Mouse (Mus musculus) limb, embryonic 12.5 days (tissue): ENCODE measurements around the gene Cfl1. TPM values are rescaled to one million over a fixed set of nuclear protein-coding genes. Genes with fewer than 3 reads are reported as not detected.
A peak's percentile ranks its signal among the peaks of the same experiment; 100 is the strongest.

ENCODE experiments used
- ATAC-seq: fragments of 200-750 bp; cut with Nextera tagmentation; 2 replicates; pipeline ENCODE4 v1.8.0; 2017; ENCODE audit warnings: low read depth, moderate TSS enrichment; ENCODE audit not compliant: insufficient number of reproducible peaks, insufficient read depth, low FRiP score, low TSS enrichment
- H3K27ac ChIP-seq: fragments of 300-500 bp; sonication (generic); 2 replicates; pipeline ENCODE4 v1.5.1; 2016; ENCODE audit warnings: mild to moderate bottlenecking, moderate library complexity
- H3K27me3 ChIP-seq: fragments of 300-500 bp; sonication (generic); 2 replicates; pipeline ENCODE4 v1.6.1; 2016; ENCODE audit warnings: mild to moderate bottlenecking, moderate library complexity
- H3K36me3 ChIP-seq: fragments of 300-500 bp; sonication (generic); 2 replicates; pipeline ENCODE4 v1.6.1; 2016; ENCODE audit warnings: mild to moderate bottlenecking, moderate library complexity
- H3K4me1 ChIP-seq: fragments of 300-500 bp; sonication (generic); replicated peaks from 2 replicates; pipeline ENCODE4 v1.6.1; 2016
- H3K4me2 ChIP-seq: fragments of 300-500 bp; sonication (generic); 2 replicates; pipeline ENCODE4 v1.6.1; 2016; ENCODE audit warnings: mild to moderate bottlenecking, moderate library complexity
- H3K4me3 ChIP-seq: fragments of 300-500 bp; sonication (generic); replicated peaks from 2 replicates; pipeline ENCODE4 v1.5.1; 2016; ENCODE audit warnings: mild to moderate bottlenecking
- H3K9ac ChIP-seq: fragments of 300-500 bp; sonication (generic); replicated peaks from 2 replicates; pipeline ENCODE4 v1.6.1; 2016; ENCODE audit warnings: mild to moderate bottlenecking, moderate library complexity
- H3K9me3 ChIP-seq: fragments of 300-500 bp; sonication (generic); 2 replicates; pipeline ENCODE4 v1.6.1; 2016; ENCODE audit warnings: mild to moderate bottlenecking, moderate library complexity
- WGBS: fragments of 180-500 bp; shearing (Covaris S2); methylation state at CpG from one replicate; pipeline ENCODE4 v1.1.7; 2016; 5-methylcytosine and 5-hydroxymethylcytosine counted together
- polyA plus RNA-seq: library from polyadenylated mRNA; unstranded; fragments of >200 nt; fragmentation: Nextera tagmentation; extraction: Ambion mirVana; gene quantifications from 2 replicates; pipeline ENCODE4 v1.2.1, GENCODE M21; 2016

The Cfl1 gene
- polyA plus RNA-seq, 1 experiment from 2014 or later: 2,525 TPM

DNA sequence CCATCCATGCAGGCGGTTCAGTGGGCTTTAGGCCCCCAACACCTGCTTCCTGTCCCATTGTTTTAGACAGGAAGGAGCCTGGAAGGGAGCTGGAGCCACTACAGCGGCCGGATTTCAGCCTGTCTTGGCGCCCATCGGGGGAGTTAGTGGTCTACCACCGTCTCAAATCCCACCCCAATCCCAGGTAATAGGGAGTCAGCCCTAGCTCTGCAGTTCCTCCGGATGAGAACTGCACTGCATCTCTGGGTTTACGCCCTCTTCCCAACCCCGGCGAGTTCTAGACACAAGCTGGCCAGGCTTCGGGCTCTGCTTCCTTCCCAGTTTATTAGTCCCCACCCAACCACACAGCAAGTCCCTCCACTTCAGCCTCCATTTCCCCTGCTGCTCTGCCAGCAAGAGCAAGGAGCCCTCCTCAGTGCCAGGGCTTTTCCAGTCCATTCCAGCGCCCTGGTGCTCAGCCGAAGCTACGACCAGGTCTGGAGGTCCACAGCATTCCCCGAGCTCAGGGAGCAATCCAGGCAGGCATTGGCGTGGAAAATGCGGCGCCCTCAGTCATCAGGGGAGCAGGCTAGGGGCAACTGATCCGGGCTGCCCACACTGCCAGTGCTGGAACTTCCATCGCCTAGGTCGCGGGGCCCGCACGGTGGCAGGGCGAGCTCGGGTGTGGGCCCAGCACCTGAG is 33.9 kb upstream of the Cfl1 start:
- WGBS: 3% methylated on average over 26 of the region's 26 CpGs
- Histone ChIP-seq H3K9me3 (no peaks in the 10 kb centered on the region), H3K36me3 (peaks cover 8% of the 10 kb centered on the region), H3K4me2 (peak overlapping the region; percentile 98), H3K9ac (peak overlapping the region; percentile 82), H3K4me1 (peaks cover 38% of the 10 kb centered on the region), H3K27me3 (peaks cover 5% of the 10 kb centered on the region), H3K27ac (peak overlapping the region; percentile 91), H3K4me3 (peak overlapping the region; percentile 83)
- no peak for ATAC-seq

- Histone ChIP-seq H3K27me3 (no peaks in the 10 kb centered on the region), H3K9me3 (no peaks in the 10 kb centered on the region), H3K4me3 (peak overlapping the region; percentile 83), H3K36me3 (peaks cover 9% of the 10 kb centered on the region), H3K9ac (peak overlapping the region; percentile 82), H3K27ac (peak overlapping the region; percentile 91), H3K4me1 (peaks cover 40% of the 10 kb centered on the region), H3K4me2 (peak overlapping the region; percentile 98)
- ATAC-seq: peak; percentile 78
- WGBS: under 1% methylated on average over 70 of the region's 70 CpGs
These were observed 33.1 kb upstream of the Cfl1 start for GRCm38 (mm10) chr19:5456922-5457745.

DNA sequence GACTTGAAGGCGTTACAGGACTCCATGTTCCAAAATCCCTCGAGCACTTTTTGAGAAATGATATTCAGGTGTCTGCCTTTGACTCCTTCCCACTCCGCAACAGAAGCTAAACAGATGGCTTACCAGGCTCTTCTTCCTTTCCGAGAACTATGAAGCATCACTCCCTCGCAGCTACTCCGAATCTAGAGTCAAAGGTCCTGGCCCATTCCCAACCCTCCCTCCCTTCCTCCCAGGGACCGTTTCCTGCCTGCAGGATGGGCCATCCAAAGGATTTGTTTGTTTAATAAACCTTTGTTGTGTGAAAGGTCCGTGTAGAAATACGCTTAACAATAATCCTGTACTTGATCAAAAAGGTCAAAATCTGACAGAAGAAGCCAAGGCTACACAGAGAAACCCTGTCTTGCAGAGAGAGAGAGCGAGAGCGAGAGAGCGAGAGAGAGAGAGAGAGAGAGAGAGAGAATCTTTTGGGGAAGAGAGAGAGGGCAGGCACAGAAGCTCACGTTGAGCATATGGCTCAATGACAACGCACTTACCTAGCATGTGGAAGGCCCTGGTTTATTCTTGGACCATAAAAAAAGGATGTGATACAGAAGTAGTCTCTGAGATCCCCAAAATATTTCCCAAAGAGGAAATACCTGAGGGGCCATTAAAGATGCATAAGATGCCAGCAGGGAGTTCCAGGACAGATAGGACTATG is 32.4 kb upstream of the Cfl1 start, which contains the start of gene Ccdc85b:
Gene Ccdc85b (minus strand): TSS at position 149 of the 697 bp plus-strand sequence.
- H3K27ac ChIP-seq: peak within 1 kb of the TSS; percentile 91

GRCm38 (mm10) chr19:5459019-5459418 is 31.2 kb upstream of the Cfl1 start:
- H3K9me3 ChIP-seq: no peaks in the 10 kb centered on the region
- no peak overlapping the region for H3K4me2 ChIP-seq
- H3K4me3 ChIP-seq: no peak overlapping the region
- WGBS: 69% methylated on average over 7 of the region's 7 CpGs
- H3K4me1 ChIP-seq: peaks cover 46% of the 10 kb centered on the region
- no peaks in the 10 kb centered on the region for H3K27me3 ChIP-seq
- peaks cover 27% of the 10 kb centered on the region for H3K36me3 ChIP-seq
- ATAC-seq: no peak
- no peak overlapping the region for H3K9ac ChIP-seq
- no peak overlapping the region for H3K27ac ChIP-seq

More for the DNA sequence above, 32.4 kb upstream of the Cfl1 start, which contains the start of gene Ccdc85b:
- no peak for ATAC-seq
- peak within 1 kb of the TSS; percentile 83 for H3K4me3 ChIP-seq
- no peaks in the 10 kb centered on the region for H3K27me3 ChIP-seq
- H3K4me2 ChIP-seq: peak within 1 kb of the TSS; percentile 98
- H3K9ac ChIP-seq: peak within 1 kb of the TSS; percentile 82
- H3K36me3 ChIP-seq: peaks cover 17% of the 10 kb centered on the region
- peaks cover 40% of the 10 kb centered on the region for H3K4me1 ChIP-seq
- 19% methylated on average over 14 of the region's 14 CpGs for WGBS
- H3K9me3 ChIP-seq: no peaks in the 10 kb centered on the region

DNA sequence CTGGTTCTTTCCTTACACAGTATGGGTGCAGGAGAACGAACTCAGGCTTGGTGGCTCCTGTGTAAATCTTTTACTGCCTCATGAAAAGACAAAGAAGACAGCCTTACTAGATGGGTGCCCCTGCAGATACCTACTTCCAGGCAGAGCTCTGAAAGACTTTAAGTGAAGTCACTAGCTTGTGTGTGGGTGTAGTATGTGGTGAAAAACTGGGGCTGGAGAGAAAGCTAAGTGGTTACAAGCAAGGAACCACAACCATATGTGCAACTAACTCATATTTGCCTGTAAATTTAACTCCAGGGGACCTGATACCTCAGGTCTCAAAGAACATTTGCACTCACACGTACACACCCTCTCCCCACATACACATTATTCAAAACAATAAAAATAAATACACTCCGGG is 30.4 kb upstream of the Cfl1 start:
- Histone ChIP-seq H3K4me2 (peak overlapping the region; percentile 83), H3K9me3 (no peaks in the 10 kb centered on the region), H3K27ac (0 out of 2 replicates have a peak overlapping the region, but pooled peaks have one; percentile 73), H3K4me1 (peaks cover 48% of the 10 kb centered on the region), H3K9ac (peak overlapping the region; percentile 80), H3K4me3 (peak overlapping the region; percentile 76), H3K27me3 (no peaks in the 10 kb centered on the region), H3K36me3 (peaks cover 28% of the 10 kb centered on the region)
- ATAC-seq: no peak
- WGBS: 26% methylated on average over 3 of the region's 3 CpGs

DNA sequence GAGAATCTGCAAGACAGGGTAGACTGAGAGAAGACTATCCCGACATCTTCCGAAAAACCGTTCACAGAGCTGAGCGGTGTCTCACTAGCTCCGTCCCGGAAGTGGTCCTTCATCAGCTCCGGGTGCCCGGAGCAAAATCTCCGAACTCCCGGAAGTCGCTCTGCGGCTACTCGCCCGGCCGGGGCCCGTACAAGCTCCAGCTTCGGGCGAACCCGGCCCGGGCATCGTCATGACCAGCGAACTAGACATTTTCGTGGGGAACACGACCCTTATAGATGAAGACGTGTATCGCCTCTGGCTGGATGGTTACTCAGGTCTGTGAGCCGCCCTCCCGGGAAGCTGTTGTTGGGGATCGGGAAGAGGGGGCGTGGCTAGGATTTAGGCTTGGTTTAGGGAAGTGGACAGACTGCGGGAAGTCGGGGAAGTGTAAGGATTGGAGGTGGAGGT is 29.8 kb upstream of the Cfl1 start, which contains the start of gene Fibp:
Gene Fibp (plus strand): TSS at position 151 of the 447 bp plus-strand sequence.
- H3K27me3 ChIP-seq: no peaks in the 10 kb centered on the region
- H3K36me3 ChIP-seq: peaks cover 34% of the 10 kb centered on the region
- WGBS: under 1% methylated on average over 32 of the region's 32 CpGs
- ATAC-seq: peak; percentile 57
- peaks cover 42% of the 10 kb centered on the region for H3K4me1 ChIP-seq
- H3K4me3 ChIP-seq: peak within 1 kb of the TSS; percentile 76
- H3K27ac ChIP-seq: 0 out of 2 replicates have a peak within 1 kb of the TSS, but pooled peaks have one; percentile 73
- H3K4me2 ChIP-seq: peak within 1 kb of the TSS; percentile 83
- peak within 1 kb of the TSS; percentile 80 for H3K9ac ChIP-seq
- no peaks in the 10 kb centered on the region for H3K9me3 ChIP-seq

GRCm38 (mm10) chr19:5461411-5461810 is 28.8 kb upstream of the Cfl1 start:
- Histone ChIP-seq H3K4me2 (peak overlapping the region; percentile 83), H3K27ac (no peak overlapping the region), H3K4me3 (peak overlapping the region; percentile 76), H3K36me3 (peaks cover 43% of the 10 kb centered on the region), H3K4me1 (peaks cover 33% of the 10 kb centered on the region), H3K9ac (peak overlapping the region; percentile 80), H3K9me3 (no peaks in the 10 kb centered on the region), H3K27me3 (no peaks in the 10 kb centered on the region)
- no peak for ATAC-seq
- WGBS: 88% methylated on average over 6 of the region's 6 CpGs

GRCm38 (mm10) chr19:5463212-5463611 is 27.0 kb upstream of the Cfl1 start:
- ATAC-seq: no peak
- H3K4me3 ChIP-seq: no peak overlapping the region
- no peaks in the 10 kb centered on the region for H3K9me3 ChIP-seq
- 0 out of 2 replicates have a peak overlapping the region, but pooled peaks have one; percentile 66 for H3K27ac ChIP-seq
- WGBS: 89% methylated on average over 9 of the region's 9 CpGs
- peaks cover 23% of the 10 kb centered on the region for H3K4me1 ChIP-seq
- no peak overlapping the region for H3K4me2 ChIP-seq
- H3K9ac ChIP-seq: no peak overlapping the region
- H3K27me3 ChIP-seq: no peaks in the 10 kb centered on the region
- H3K36me3 ChIP-seq: peaks cover 60% of the 10 kb centered on the region

- peaks cover 23% of the 10 kb centered on the region for H3K4me1 ChIP-seq
- peak overlapping the region; percentile 66 for H3K27ac ChIP-seq
- peaks cover 60% of the 10 kb centered on the region for H3K36me3 ChIP-seq
- 48% methylated on average over 15 of the region's 15 CpGs for WGBS
- H3K4me2 ChIP-seq: peak overlapping the region; percentile 53
- H3K9ac ChIP-seq: peak overlapping the region; percentile 57
- H3K4me3 ChIP-seq: peak overlapping the region; percentile 28
- no peaks in the 10 kb centered on the region for H3K9me3 ChIP-seq
- no peak for ATAC-seq
- no peaks in the 10 kb centered on the region for H3K27me3 ChIP-seq
These were observed 26.3 kb upstream of the Cfl1 start for GRCm38 (mm10) chr19:5463791-5464562.

DNA sequence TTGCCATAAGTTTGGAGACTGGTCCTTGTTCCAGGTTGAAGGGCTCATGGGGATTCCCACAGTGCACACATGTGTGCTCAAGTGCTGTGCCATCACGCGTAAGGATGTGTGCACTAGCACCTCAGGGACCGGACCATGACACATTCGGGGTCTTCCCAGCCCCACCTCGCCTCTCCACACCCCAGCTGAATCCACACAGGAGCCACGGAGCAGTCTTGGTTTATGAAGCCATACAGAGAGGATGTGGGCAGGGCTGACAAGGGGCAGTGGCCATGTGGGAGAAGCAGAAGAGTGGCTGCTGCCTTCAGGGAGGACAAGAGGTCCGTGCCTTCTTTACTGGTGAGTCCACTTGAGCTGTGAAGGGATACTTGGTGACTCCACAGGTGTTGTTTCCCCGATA is 25.2 kb upstream of the Cfl1 start:
- Histone ChIP-seq H3K9ac (no peak overlapping the region), H3K36me3 (peaks cover 60% of the 10 kb centered on the region), H3K4me1 (peaks cover 19% of the 10 kb centered on the region), H3K9me3 (no peaks in the 10 kb centered on the region), H3K4me2 (no peak overlapping the region), H3K27ac (no peak overlapping the region), H3K4me3 (no peak overlapping the region), H3K27me3 (no peaks in the 10 kb centered on the region)
- WGBS: 95% methylated on average over 8 of the region's 8 CpGs
- no peak for ATAC-seq
